Mouse (Mus musculus) MEL (cell line): ENCODE results near the gene Mstn.

Experiments used
- BHLHE40 ChIP-seq: IDR thresholded peaks from 2 replicates; pipeline ENCODE4 v1.6.1; 2012; ENCODE audit warnings: low read depth, mild to moderate bottlenecking, inconsistent platforms, low read length, improper control_type of control experiment, borderline replicate concordance
- CTCF ChIP-seq, 3 experiments: IDR thresholded peaks in 2 of 3; conservative IDR thresholded peaks in 1 of 3; 2 replicates each; pipeline ENCODE4 v1.5.1; 2011 to 2012; ENCODE audit warnings: low read length in 3 of 3, low read depth in 2 of 3, mild to moderate bottlenecking in 2 of 3, improper control_type of control experiment in 1 of 3, inconsistent platforms in 1 of 3, mixed read lengths in 1 of 3, moderate library complexity in 1 of 3; ENCODE audit not compliant: control insufficient read depth in 1 of 3, insufficient read depth in 1 of 3, poor library complexity in 1 of 3, severe bottlenecking in 1 of 3
- EP300 ChIP-seq, 2 experiments: IDR thresholded peaks; 2 replicates each; pipeline ENCODE4 v1.6.1; 2011; ENCODE audit warnings: improper control_type of control experiment in 2 of 2, low read length in 2 of 2, low read depth in 1 of 2, mild to moderate bottlenecking in 1 of 2
- GATA1 ChIP-seq: IDR thresholded peaks from 2 replicates; pipeline ENCODE4 v1.6.1; 2011; ENCODE audit warnings: low read depth, low read length, improper control_type of control experiment
- MAZ ChIP-seq: IDR thresholded peaks from 2 replicates; pipeline ENCODE4 v1.6.1; 2012; ENCODE audit warnings: low read depth, mild to moderate bottlenecking, inconsistent platforms, low read length, improper control_type of control experiment
- MYC ChIP-seq: IDR thresholded peaks from 2 replicates; pipeline ENCODE4 v1.6.1; 2011; ENCODE audit warnings: low read depth, mild to moderate bottlenecking, low read length, improper control_type of control experiment, moderate library complexity
- NRF1 ChIP-seq: IDR thresholded peaks from 2 replicates; pipeline ENCODE4 v1.6.1; 2014; ENCODE audit warnings: low read depth, mild to moderate bottlenecking, inconsistent platforms, low read length, improper control_type of control experiment, moderate library complexity; ENCODE audit not compliant: poor library complexity, insufficient read depth, severe bottlenecking
- RAD21 ChIP-seq: IDR thresholded peaks from 2 replicates; pipeline ENCODE4 v1.6.1; 2011; ENCODE audit warnings: mild to moderate bottlenecking, low read depth, low read length, improper control_type of control experiment
- TCF12 ChIP-seq: IDR thresholded peaks from 2 replicates; pipeline ENCODE4 v1.6.1; 2014; ENCODE audit warnings: low read depth, mild to moderate bottlenecking, inconsistent platforms, low read length, improper control_type of control experiment, moderate library complexity
- UBTF ChIP-seq: IDR thresholded peaks from 2 replicates; pipeline ENCODE4 v1.6.1; 2012; ENCODE audit warnings: low read depth, mild to moderate bottlenecking, inconsistent platforms, low read length, improper control_type of control experiment, moderate library complexity, borderline replicate concordance; ENCODE audit not compliant: insufficient read depth

DNA sequence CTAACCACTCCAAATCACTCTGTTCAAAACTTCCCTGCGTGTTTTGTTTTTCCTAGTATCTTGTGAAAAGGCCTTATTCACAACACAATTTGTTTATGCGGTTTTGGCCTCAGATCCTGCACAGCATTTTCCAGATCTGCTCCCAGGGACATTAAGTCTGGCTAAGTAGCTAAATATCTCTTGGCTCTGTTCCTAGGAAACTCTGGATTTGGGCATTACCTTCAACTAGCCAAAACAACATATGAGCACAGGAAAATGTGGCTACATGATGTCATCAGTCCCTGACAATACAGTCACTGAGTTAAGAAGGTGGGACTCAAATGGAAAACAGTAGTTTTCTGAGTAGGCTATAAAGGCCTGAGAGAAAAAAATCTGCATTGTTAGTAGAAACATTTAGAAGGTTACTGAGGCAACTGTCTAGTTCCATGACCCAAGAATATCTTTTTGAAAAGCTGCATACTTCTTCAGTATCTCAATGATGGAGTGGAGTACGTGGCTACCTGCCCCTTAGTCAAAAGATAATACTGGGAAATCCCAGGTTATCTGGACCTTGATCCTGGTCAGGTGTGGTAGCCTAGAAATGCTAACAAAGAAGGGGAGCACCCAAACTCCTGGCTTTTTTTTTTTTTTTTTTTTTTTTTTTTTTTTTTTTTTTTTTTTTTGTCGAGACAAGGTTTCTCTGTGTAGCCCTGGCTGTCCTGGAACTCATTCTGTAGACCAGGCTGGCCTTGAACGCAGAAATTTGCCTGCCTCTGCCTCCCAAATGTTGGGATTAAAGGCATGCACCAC lies 8.5 kb downstream of the Mstn start:
- TF ChIP-seq GATA1 (no peak), NRF1 (no peak), MAZ (no peak), BHLHE40 (no peak), UBTF (no peak), TCF12 (no peak), RAD21 (no peak), CTCF (IDR thresholded peaks at IDR 0.05 in 2 of 3, conservative IDR thresholded peaks at IDR 0.05 in 1 of 3; ENCODE audit: control insufficient read depth in 1 of 3, insufficient read depth in 1 of 3, low read depth in 2 of 3, low read length in 3 of 3, poor library complexity in 1 of 3, severe bottlenecking in 1 of 3) (no peak), EP300 (IDR thresholded peaks at IDR 0.05; ENCODE audit: low read depth in 1 of 2, low read length in 2 of 2) (no peak), MYC (no peak)
